Mouse (Mus musculus): ENCODE measurements around the gene Cenpe.

DNA sequence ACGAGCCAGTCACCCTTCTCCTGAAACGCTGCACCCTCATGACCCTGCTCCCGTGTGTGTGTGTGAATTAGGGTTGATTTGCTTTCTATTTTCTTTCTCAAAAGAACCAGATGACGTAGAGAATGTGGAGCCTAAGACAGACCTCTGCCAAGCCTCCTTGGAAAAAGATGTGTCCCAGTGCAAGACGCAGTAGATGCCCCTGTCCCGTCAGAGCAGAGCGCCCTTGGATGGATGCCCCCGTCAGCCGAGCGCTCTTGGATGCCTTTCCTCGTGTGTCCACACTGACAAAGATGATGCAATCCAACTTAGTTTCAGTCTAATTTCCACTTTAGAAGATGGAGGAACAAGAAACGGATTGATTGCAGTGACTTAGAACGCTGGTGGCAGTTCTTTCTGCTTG lies 60.7 kb downstream of the Cenpe start:
- TF ChIP-seq CTCF (IDR thresholded peaks at IDR 0.05; ENCODE audit: low read depth, low read length) (no peak), POLR2AphosphoS5 (IDR thresholded peaks at IDR 0.05; ENCODE audit: insufficient replicate concordance, low read depth, low read length) (no peak), TAL1 (conservative IDR thresholded peaks at IDR 0.05; ENCODE audit: low read depth, low read length) (no peak), GATA1 (IDR thresholded peaks at IDR 0.05; ENCODE audit: borderline replicate concordance, low read length) (no peak), GATA2 (IDR thresholded peaks at IDR 0.05; ENCODE audit: borderline replicate concordance, low read depth, low read length) (no peak)

Measured in G1E (cell line).